Mouse (Mus musculus): ENCODE data around the gene Gm21885. TPM values are rescaled to one million over a fixed set of nuclear protein-coding genes. Genes with fewer than 3 reads are reported as not detected.

The Gm21885 gene
- polyA plus RNA-seq (2014; fragmentation: Illumina TruSeq; extraction: RNeasy Lipid Tissue Mini Kit (QIAGEN cat#74804); ENCODE audit: low read depth, low replicate concordance), result 0.79 TPM

DNA sequence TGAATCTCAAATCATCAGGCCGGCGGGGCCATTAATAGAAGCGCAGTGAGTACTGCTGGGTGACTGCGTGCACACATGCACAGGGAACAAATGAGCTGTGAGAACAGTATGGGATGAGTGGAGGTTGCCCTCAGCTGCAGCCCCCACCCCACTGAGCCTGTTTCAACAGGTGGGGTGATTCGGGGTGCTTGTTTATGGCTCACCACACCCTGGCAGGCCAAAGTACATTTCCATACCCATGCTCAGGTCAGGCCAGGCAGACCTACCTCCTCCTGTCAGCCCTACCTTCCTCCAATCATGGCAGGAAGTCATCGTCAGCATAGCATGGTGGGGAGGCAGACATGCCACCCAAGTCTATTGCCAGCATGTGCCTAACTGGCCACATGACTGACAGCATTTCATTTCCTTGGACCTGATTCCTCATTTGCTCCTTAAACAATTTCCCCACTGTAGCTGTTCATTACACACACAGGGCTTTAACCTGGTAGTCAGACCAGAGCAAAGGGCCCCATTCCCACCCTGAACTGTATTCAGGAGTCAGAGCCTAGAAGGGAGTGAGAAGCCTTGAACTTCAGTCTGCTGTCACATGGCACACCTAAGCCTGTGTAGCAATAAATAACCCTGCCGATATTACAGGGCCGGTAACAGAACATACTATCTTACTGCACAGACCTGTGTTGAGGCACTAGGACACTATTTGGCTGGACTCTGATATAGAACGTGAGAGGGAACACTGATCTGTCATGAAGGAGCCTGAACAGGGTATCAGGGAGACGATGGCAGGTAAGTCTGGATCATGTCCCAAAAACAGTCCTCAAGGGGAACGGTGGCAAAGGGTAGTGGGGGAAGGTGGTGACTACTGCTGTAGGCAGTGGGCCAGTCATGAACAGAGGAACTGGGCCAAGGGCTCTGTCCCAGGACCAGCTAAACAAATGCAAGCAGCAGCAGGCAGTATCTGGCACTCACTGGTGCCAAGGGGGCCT, at the start of gene Gm21885:
Gene Gm21885, plus strand, starts transcription at position 675 of the 983 bp plus-strand sequence.

DNA sequence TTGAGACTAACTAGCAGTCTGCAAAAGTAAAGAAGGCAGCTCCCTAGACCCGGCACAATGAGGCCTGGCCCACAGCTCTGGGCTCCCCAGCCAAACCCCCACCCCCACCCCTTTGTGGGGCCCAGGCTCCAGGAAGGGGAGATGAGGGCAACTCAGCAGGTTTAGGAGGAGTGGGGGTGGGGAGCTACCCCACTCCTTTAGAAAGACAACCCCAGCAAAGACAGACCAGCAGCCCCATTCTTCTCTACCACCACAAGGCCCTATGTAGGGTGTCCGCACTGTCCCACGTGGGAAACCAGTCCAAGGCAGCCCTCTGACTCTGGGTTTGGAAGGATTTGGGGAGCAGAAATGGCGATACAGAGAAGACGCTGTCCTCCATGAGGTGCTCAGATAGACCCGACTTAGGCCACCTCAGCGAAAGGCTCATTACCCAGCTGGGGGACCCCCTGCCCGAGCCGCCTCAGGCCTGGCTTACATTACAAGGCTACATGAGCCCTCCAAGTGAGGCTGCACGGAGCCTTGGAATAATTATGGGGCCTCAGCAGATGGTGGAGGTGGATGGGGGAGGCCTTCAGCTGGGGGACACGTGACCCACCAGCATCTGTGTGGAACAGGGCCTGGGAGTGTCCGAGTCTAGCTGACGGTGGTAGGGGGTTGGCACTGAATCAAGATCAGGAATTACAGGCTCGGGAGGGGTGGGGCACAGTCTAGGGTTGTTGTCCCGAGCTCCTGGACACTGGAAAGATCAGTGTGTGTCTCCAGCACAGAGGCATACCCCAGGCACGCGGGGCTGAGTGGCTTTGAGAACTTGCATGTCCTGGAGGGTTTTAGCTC, 35.5 kb upstream of the Gm21885 start, which contains the start of gene Wfikkn2:
Gene Wfikkn2, minus strand, starts transcription at position 51 of the 834 bp plus-strand sequence.

GRCm38 (mm10) chr11:94321931-94322400, 40.3 kb downstream of the Gm21885 start, which contains the start of gene Luc7l3:
Luc7l3 (minus strand) TSS chr11:94321988.

DNA sequence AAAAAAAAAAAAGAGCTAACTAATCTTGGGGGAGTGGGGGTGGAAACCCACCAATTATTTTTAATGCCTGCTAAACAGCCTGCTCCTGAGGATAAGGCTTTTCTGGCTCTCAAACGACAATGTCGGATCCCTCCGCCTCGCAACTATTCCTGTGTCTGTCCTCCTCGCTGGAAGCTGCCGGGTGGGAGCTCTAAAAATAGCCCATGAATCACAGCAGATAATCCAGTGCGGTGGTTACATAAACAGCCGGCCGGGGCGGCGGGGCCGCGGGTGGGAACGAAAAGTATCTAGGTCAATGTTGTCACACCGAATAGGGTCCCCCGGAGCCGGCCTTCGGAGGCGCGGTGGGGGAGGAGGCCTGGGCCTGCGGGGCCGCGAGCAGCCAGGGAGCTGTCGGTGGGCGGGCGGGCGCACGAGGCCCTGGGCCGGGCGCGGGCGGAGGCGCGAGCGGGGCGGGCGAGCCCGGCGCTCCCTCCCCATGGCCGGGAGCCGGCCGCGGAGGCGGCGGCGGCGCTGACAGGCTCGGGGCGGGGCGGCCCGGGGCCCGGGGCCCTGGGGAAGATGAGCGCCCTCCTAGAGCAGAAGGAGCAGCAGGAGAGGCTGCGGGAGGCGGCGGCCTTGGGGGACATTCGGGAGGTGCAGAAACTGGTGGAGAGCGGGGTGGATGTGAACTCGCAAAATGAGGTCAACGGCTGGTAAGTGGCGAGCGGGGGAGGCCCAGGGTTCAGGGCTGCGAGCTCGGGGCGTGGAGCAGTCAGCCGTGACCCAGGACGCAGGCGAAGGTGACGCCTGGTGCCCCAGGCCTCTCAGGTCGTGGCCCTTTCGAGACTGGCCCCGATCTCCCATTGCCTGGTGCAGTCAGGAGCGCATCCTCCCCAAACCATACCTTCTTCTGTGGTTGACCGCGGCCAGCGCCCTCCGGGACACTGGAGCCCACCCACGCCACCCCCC, 46.3 kb downstream of the Gm21885 start, which contains the start of gene Ankrd40:
Gene Ankrd40, plus strand, starts transcription at position 309 of the 951 bp plus-strand sequence.

Other genes starting within 250 kb of the Gm21885 start
- 283 TPM for gene Tob1, start 70.4 kb upstream of the Gm21885 start, polyA plus RNA-seq (2014; fragmentation: Illumina TruSeq; extraction: RNeasy Lipid Tissue Mini Kit (QIAGEN cat#74804); ENCODE audit: low read depth, low replicate concordance)
- gene Wfikkn2, start 35.9 kb upstream of the Gm21885 start, polyA plus RNA-seq (2014; fragmentation: Illumina TruSeq; extraction: RNeasy Lipid Tissue Mini Kit (QIAGEN cat#74804); ENCODE audit: low read depth, low replicate concordance), result not detected
- 85.5 TPM for gene Luc7l3, start 40.1 kb downstream of the Gm21885 start, polyA plus RNA-seq (2014; fragmentation: Illumina TruSeq; extraction: RNeasy Lipid Tissue Mini Kit (QIAGEN cat#74804); ENCODE audit: low read depth, low replicate concordance)
- 46.4 TPM for gene Ankrd40, start 46.1 kb downstream of the Gm21885 start, polyA plus RNA-seq (2014; fragmentation: Illumina TruSeq; extraction: RNeasy Lipid Tissue Mini Kit (QIAGEN cat#74804); ENCODE audit: low read depth, low replicate concordance)
- 40.6 TPM for gene Abcc3, start 111.1 kb downstream of the Gm21885 start, polyA plus RNA-seq (2014; fragmentation: Illumina TruSeq; extraction: RNeasy Lipid Tissue Mini Kit (QIAGEN cat#74804); ENCODE audit: low read depth, low replicate concordance)
- not detected for gene Cacna1g, start 192.3 kb downstream of the Gm21885 start, polyA plus RNA-seq (2014; fragmentation: Illumina TruSeq; extraction: RNeasy Lipid Tissue Mini Kit (QIAGEN cat#74804); ENCODE audit: low read depth, low replicate concordance)
- not detected for gene Spata20, start 204.3 kb downstream of the Gm21885 start, polyA plus RNA-seq (2014; fragmentation: Illumina TruSeq; extraction: RNeasy Lipid Tissue Mini Kit (QIAGEN cat#74804); ENCODE audit: low read depth, low replicate concordance)
- gene Epn3, start 218.1 kb downstream of the Gm21885 start, polyA plus RNA-seq (2014; fragmentation: Illumina TruSeq; extraction: RNeasy Lipid Tissue Mini Kit (QIAGEN cat#74804); ENCODE audit: low read depth, low replicate concordance), result not detected
- not detected for gene Mycbpap, start 239.9 kb downstream of the Gm21885 start, polyA plus RNA-seq (2014; fragmentation: Illumina TruSeq; extraction: RNeasy Lipid Tissue Mini Kit (QIAGEN cat#74804); ENCODE audit: low read depth, low replicate concordance)